Mouse (Mus musculus) adrenal gland, adult 2 months (tissue): ENCODE measurements around the gene Nceh1. TPM values are rescaled to one million over a fixed set of nuclear protein-coding genes. Genes with fewer than 3 reads are reported as not detected.
A peak's percentile ranks its signal among the peaks of the same experiment; 100 is the strongest.

ENCODE experiments used
- DNase-seq: peaks from one replicate; pipeline ENCODE4 v3.0.0; 2021
- long read RNA-seq: library from polyadenylated mRNA; stranded (forward); transcript quantifications from one replicate; pipeline ENCODE4 v2.0.0, GENCODE M21; 2021
- polyA plus RNA-seq: library from polyadenylated mRNA; depleted of rRNA; stranded (reverse); fragments of >200 nt; gene quantifications from 2 replicates; pipeline ENCODE4 v1.2.3, GENCODE M21; 2012; rRNA removed
- total RNA-seq, 2 experiments: library from RNA; stranded (reverse); gene quantifications; 2 replicates each; pipeline ENCODE4 v1.2.3; 2021

Gene Nceh1
- total RNA-seq (100 to 1,000 TPM; 138 to 247 TPM), polyA plus RNA-seq (314 and 323 TPM in 2 replicates)
- long read RNA-seq, full-length matches to known transcripts: 90 of 94 reads
- long read RNA-seq, partial matches to known transcripts: 0 of 94 reads
- long read RNA-seq, other reads (novel, unspliced or antisense): 4 of 94 reads

- DNase-seq: peak; percentile 97
These were observed at the start of gene Nceh1 for GRCm38 (mm10) chr3:27182733-27183600. Gene Nceh1, plus strand, starts transcription at chr3:27182965.

- DNase-seq: no peak
These were observed 42.7 kb upstream of the Nceh1 start for GRCm38 (mm10) chr3:27140101-27140500.

GRCm38 (mm10) chr3:27143570-27143969 lies 39.2 kb upstream of the Nceh1 start:
- no peak for DNase-seq

GRCm38 (mm10) chr3:27145733-27146132 lies 37.0 kb upstream of the Nceh1 start:
- DNase-seq: no peak

- DNase-seq: no peak
These were observed 29.5 kb upstream of the Nceh1 start for GRCm38 (mm10) chr3:27153191-27153671.

- DNase-seq: peak; percentile 98
These were observed 29.0 kb upstream of the Nceh1 start, which contains the start of gene Ect2 for GRCm38 (mm10) chr3:27153701-27154209. Gene Ect2, minus strand, starts transcription at chr3:27153878.

GRCm38 (mm10) chr3:27154280-27154679 lies 28.5 kb upstream of the Nceh1 start:
- no peak for DNase-seq

- no peak for DNase-seq
These were observed 27.5 kb upstream of the Nceh1 start for GRCm38 (mm10) chr3:27155051-27155855.

GRCm38 (mm10) chr3:27155856-27156593 lies 26.7 kb upstream of the Nceh1 start:
- peak; percentile 41 for DNase-seq

GRCm38 (mm10) chr3:27156594-27156949 lies 26.2 kb upstream of the Nceh1 start:
- DNase-seq: no peak

- DNase-seq: no peak
These were observed 23.9 kb upstream of the Nceh1 start for GRCm38 (mm10) chr3:27158910-27159309.

GRCm38 (mm10) chr3:27161645-27162409 lies 20.9 kb upstream of the Nceh1 start:
- no peak for DNase-seq

- DNase-seq: no peak
These were observed 20.4 kb upstream of the Nceh1 start for GRCm38 (mm10) chr3:27162410-27162804.

- peak; percentile 74 for DNase-seq
These were observed 17.2 kb upstream of the Nceh1 start for GRCm38 (mm10) chr3:27165481-27166065.

- DNase-seq: no peak
These were observed 12.5 kb upstream of the Nceh1 start for GRCm38 (mm10) chr3:27170257-27170656.

GRCm38 (mm10) chr3:27179711-27180110 lies 3.1 kb upstream of the Nceh1 start:
- peak; percentile 34 for DNase-seq

GRCm38 (mm10) chr3:27183601-27184175 lies 923 bp downstream of the Nceh1 start:
- DNase-seq: peak; percentile 88

- no peak for DNase-seq
These were observed 5.6 kb downstream of the Nceh1 start for GRCm38 (mm10) chr3:27188386-27188785.

GRCm38 (mm10) chr3:27189320-27190261 lies 6.8 kb downstream of the Nceh1 start:
- DNase-seq: peak; percentile 91
